Mouse (Mus musculus) forebrain, embryonic 15.5 days (tissue): ENCODE measurements around the gene Eva1c. TPM values are rescaled to one million over a fixed set of nuclear protein-coding genes. Genes with fewer than 3 reads are reported as not detected.

ENCODE experiments used
- ATAC-seq: fragments of 200-750 bp; cut with Nextera tagmentation; replicated peaks from 2 replicates; pipeline ENCODE4 v1.8.0; 2017; ENCODE audit warnings: mild to moderate bottlenecking, moderate TSS enrichment, moderate library complexity
- H3K27ac ChIP-seq: fragments of 300-500 bp; sonication (generic); replicated peaks from 2 replicates; pipeline ENCODE4 v1.5.1; 2015; ENCODE audit warnings: mild to moderate bottlenecking, inconsistent platforms
- H3K27me3 ChIP-seq: fragments of 300-500 bp; sonication (generic); 2 replicates; pipeline ENCODE4 v1.6.1; 2015; ENCODE audit warnings: inconsistent platforms
- H3K36me3 ChIP-seq: fragments of 300-500 bp; sonication (generic); 2 replicates; pipeline ENCODE4 v1.6.1; 2015; ENCODE audit warnings: mild to moderate bottlenecking, inconsistent platforms
- H3K4me1 ChIP-seq: fragments of 300-500 bp; sonication (generic); 2 replicates; pipeline ENCODE4 v1.6.1; 2015; ENCODE audit warnings: inconsistent platforms
- H3K4me2 ChIP-seq: fragments of 300-500 bp; sonication (generic); replicated peaks from 2 replicates; pipeline ENCODE4 v1.6.1; 2015; ENCODE audit warnings: mild to moderate bottlenecking, inconsistent platforms
- H3K4me3 ChIP-seq: fragments of 300-500 bp; sonication (generic); 2 replicates; pipeline ENCODE4 v1.5.1; 2015; ENCODE audit warnings: mild to moderate bottlenecking, inconsistent platforms
- H3K9ac ChIP-seq: fragments of 300-500 bp; sonication (generic); replicated peaks from 2 replicates; pipeline ENCODE4 v1.6.1; 2015; ENCODE audit warnings: mild to moderate bottlenecking, inconsistent platforms
- H3K9me3 ChIP-seq: fragments of 300-500 bp; sonication (generic); 2 replicates; pipeline ENCODE4 v1.6.1; 2016; ENCODE audit warnings: inconsistent platforms
- WGBS: fragments of 180-500 bp; shearing (Covaris S2); methylation state at CpG from one replicate; pipeline ENCODE4 v1.1.7; 2015; ENCODE audit warnings: mixed read lengths; 5-methylcytosine and 5-hydroxymethylcytosine counted together
- polyA plus RNA-seq: library from polyadenylated mRNA; unstranded; fragments of >200 nt; fragmentation: Nextera tagmentation; extraction: Ambion mirVana; gene quantifications from 2 replicates; pipeline ENCODE4 v1.2.1, GENCODE M21; 2015

Gene Eva1c
- polyA plus RNA-seq, 1 experiment from 2014 or later = 6.5 TPM

- Histone ChIP-seq H3K9ac (no peak overlapping the region), H3K4me2 (no peak overlapping the region), H3K27me3 (no peaks in the 10 kb centered on the region), H3K9me3 (no peaks in the 10 kb centered on the region), H3K4me1 (peaks cover 36% of the 10 kb centered on the region), H3K27ac (no peak overlapping the region), H3K36me3 (no peaks in the 10 kb centered on the region), H3K4me3 (no peak overlapping the region)
- no peak for ATAC-seq
- 46% methylated on average over 12 of the region's 12 CpGs for WGBS
These were observed 22.7 kb downstream of the Eva1c start for GRCm38 (mm10) chr16:90849262-90849661.

- H3K27me3 ChIP-seq = no peaks in the 10 kb centered on the region
- no peaks in the 10 kb centered on the region for H3K9me3 ChIP-seq
- H3K27ac ChIP-seq = no peak overlapping the region
- WGBS = 14% methylated on average over 7 of the region's 7 CpGs
- no peaks in the 10 kb centered on the region for H3K36me3 ChIP-seq
- H3K4me2 ChIP-seq = no peak overlapping the region
- H3K4me3 ChIP-seq = no peak overlapping the region
- ATAC-seq = peak; percentile 66
- H3K4me1 ChIP-seq = peaks cover 23% of the 10 kb centered on the region
- no peak overlapping the region for H3K9ac ChIP-seq
These were observed 24.4 kb downstream of the Eva1c start for GRCm38 (mm10) chr16:90850881-90851280.

- Histone ChIP-seq H3K4me3 (no peak overlapping the region), H3K9ac (no peak overlapping the region), H3K27ac (no peak overlapping the region), H3K36me3 (no peaks in the 10 kb centered on the region), H3K9me3 (no peaks in the 10 kb centered on the region), H3K4me2 (no peak overlapping the region), H3K27me3 (no peaks in the 10 kb centered on the region), H3K4me1 (peaks cover 20% of the 10 kb centered on the region)
- ATAC-seq = no peak
- 42% methylated on average over 11 of the region's 11 CpGs for WGBS
These were observed 25.3 kb downstream of the Eva1c start for GRCm38 (mm10) chr16:90851621-90852334.

GRCm38 (mm10) chr16:90856552-90857200 is 30.2 kb downstream of the Eva1c start:
- Histone ChIP-seq H3K4me1 (no peaks in the 10 kb centered on the region), H3K4me2 (no peak overlapping the region), H3K4me3 (no peak overlapping the region), H3K9me3 (no peaks in the 10 kb centered on the region), H3K36me3 (no peaks in the 10 kb centered on the region), H3K27me3 (no peaks in the 10 kb centered on the region), H3K9ac (no peak overlapping the region), H3K27ac (no peak overlapping the region)
- 92% methylated on average over 6 of the region's 6 CpGs for WGBS
- ATAC-seq = no peak

GRCm38 (mm10) chr16:90858206-90858605 is 31.7 kb downstream of the Eva1c start:
- no peak overlapping the region for H3K9ac ChIP-seq
- ATAC-seq = no peak
- H3K27me3 ChIP-seq = no peaks in the 10 kb centered on the region
- H3K9me3 ChIP-seq = no peaks in the 10 kb centered on the region
- no peak overlapping the region for H3K4me3 ChIP-seq
- no peaks in the 10 kb centered on the region for H3K36me3 ChIP-seq
- no peaks in the 10 kb centered on the region for H3K4me1 ChIP-seq
- WGBS = 92% methylated on average over 4 of the region's 4 CpGs
- H3K27ac ChIP-seq = no peak overlapping the region
- no peak overlapping the region for H3K4me2 ChIP-seq

- Histone ChIP-seq H3K4me3 (no peak overlapping the region), H3K27me3 (no peaks in the 10 kb centered on the region), H3K27ac (no peak overlapping the region), H3K9ac (no peak overlapping the region), H3K36me3 (no peaks in the 10 kb centered on the region), H3K4me1 (peaks cover 20% of the 10 kb centered on the region), H3K9me3 (no peaks in the 10 kb centered on the region), H3K4me2 (no peak overlapping the region)
- ATAC-seq = no peak
- WGBS = 78% methylated on average over 3 of the region's 3 CpGs
These were observed 36.5 kb downstream of the Eva1c start for GRCm38 (mm10) chr16:90863036-90863435.

DNA sequence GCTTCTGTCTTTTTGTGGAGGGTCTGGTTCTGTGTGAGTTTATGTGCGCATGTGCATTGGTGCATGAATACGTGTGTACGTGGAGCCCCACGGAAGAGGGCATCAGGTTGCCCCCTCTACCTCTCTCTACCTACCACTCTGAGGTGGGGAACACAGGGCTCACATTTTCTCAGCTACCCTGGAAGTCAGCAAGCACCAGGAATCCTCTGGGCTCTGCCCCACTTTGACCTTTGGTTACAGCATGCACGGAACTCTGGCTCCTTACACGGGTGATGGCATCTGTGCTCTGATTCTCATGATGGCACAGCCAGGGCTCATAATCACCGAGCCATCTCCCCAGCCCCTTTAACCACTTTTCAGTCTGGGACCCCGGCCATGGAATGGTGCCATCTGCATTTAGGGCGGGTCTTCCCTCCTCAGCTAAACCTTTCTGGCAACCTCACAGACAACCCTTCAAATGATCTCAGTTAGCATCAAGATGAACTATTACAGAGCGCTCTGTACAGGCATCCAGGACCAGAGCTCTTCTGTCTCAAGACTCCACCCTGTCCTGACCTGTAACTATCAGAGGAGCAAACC is 37.0 kb downstream of the Eva1c start:
- H3K27me3 ChIP-seq = no peaks in the 10 kb centered on the region
- H3K4me3 ChIP-seq = no peak overlapping the region
- WGBS = 67% methylated on average over 10 of the region's 10 CpGs
- ATAC-seq = no peak
- H3K9me3 ChIP-seq = no peaks in the 10 kb centered on the region
- no peak overlapping the region for H3K27ac ChIP-seq
- H3K9ac ChIP-seq = no peak overlapping the region
- H3K4me1 ChIP-seq = peaks cover 20% of the 10 kb centered on the region
- no peak overlapping the region for H3K4me2 ChIP-seq
- no peaks in the 10 kb centered on the region for H3K36me3 ChIP-seq

- Histone ChIP-seq H3K4me1 (peaks cover 20% of the 10 kb centered on the region), H3K27ac (no peak overlapping the region), H3K4me3 (no peak overlapping the region), H3K9ac (no peak overlapping the region), H3K36me3 (no peaks in the 10 kb centered on the region), H3K4me2 (no peak overlapping the region), H3K27me3 (no peaks in the 10 kb centered on the region), H3K9me3 (no peaks in the 10 kb centered on the region)
- 66% methylated on average over 7 of the region's 7 CpGs for WGBS
- ATAC-seq = no peak
These were observed 38.2 kb downstream of the Eva1c start for GRCm38 (mm10) chr16:90864693-90865092.

DNA sequence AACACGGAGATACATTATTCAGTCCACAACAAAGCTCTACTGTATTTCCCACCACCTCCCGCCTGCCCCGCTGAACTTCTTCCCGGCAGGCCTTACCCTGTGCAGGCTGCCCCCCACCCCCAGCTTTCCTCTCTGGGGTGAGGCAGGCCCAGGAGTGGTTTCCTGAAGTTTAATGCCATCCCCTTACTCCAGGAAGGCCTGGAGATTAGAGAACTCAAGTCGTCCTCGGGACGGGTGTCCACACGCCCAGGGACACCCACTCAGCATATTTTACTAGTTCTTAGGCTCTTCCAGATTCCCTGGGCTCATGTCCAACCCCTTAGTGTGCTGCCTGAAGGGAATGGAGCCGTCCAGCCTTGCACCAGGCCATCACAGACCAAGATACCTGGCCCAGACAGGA is 39.1 kb downstream of the Eva1c start:
- no peak overlapping the region for H3K9ac ChIP-seq
- no peak for ATAC-seq

DNA sequence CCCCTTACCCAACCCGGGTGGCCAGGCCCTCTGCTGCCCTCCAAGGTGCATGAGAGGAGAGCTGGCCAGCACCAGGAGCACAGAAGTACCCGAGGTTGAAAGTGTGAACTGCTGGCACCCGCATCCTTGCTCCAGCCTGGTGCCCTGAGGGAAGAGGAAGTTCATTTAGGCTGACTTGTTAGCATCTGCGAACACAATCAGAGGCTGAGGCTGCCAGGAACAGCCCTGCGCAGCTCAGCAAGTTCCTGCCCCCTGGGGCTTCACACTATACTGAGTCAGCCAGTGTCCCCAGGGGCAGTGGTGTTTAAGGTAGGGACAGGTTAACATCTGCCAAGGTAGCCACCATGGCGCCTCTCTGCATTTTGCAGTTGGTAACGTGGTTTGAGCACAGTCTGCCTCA is 41.6 kb downstream of the Eva1c start:
- H3K4me1 ChIP-seq = peaks cover 20% of the 10 kb centered on the region
- H3K9ac ChIP-seq = no peak overlapping the region
- WGBS = 26% methylated on average over 7 of the region's 7 CpGs

More for the DNA sequence above, 39.1 kb downstream of the Eva1c start:
- Histone ChIP-seq H3K4me1 (peaks cover 20% of the 10 kb centered on the region), H3K4me2 (no peak overlapping the region), H3K4me3 (no peak overlapping the region), H3K27ac (no peak overlapping the region), H3K36me3 (no peaks in the 10 kb centered on the region), H3K9me3 (no peaks in the 10 kb centered on the region), H3K27me3 (no peaks in the 10 kb centered on the region)
- WGBS = 41% methylated on average over 9 of the region's 9 CpGs

GRCm38 (mm10) chr16:90869361-90869760 is 42.8 kb downstream of the Eva1c start:
- Histone ChIP-seq H3K27ac (no peak overlapping the region), H3K27me3 (no peaks in the 10 kb centered on the region), H3K36me3 (no peaks in the 10 kb centered on the region), H3K4me3 (no peak overlapping the region), H3K9ac (no peak overlapping the region), H3K9me3 (no peaks in the 10 kb centered on the region), H3K4me1 (peaks cover 13% of the 10 kb centered on the region), H3K4me2 (no peak overlapping the region)
- ATAC-seq = no peak
- WGBS = 72% methylated on average over 4 of the region's 4 CpGs

More for the DNA sequence above, 41.6 kb downstream of the Eva1c start:
- no peaks in the 10 kb centered on the region for H3K9me3 ChIP-seq
- no peak for ATAC-seq
- no peak overlapping the region for H3K27ac ChIP-seq
- H3K27me3 ChIP-seq = no peaks in the 10 kb centered on the region
- no peak overlapping the region for H3K4me2 ChIP-seq
- H3K36me3 ChIP-seq = no peaks in the 10 kb centered on the region
- no peak overlapping the region for H3K4me3 ChIP-seq

DNA sequence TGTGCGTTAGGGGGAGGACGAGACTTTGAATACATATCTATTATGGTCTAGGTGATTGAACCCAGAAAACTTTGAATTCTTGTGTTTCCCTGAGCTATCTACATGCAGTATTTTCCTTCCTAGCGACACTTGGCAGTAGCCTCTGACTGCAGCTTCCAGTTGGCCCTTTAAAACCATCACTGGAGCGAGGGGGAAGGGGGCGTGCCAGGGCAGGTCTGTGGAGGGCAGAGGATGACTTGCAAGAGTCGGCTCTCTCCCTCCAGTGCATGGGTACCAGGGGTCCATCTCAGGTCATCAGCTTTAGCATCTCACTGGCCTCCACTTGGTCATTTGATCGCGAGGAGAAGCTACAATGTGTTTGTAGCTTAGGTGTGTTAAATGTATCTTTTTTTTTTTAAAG is 46.4 kb downstream of the Eva1c start:
- Histone ChIP-seq H3K36me3 (no peaks in the 10 kb centered on the region), H3K4me2 (no peak overlapping the region), H3K27ac (no peak overlapping the region), H3K4me3 (no peak overlapping the region), H3K4me1 (no peaks in the 10 kb centered on the region), H3K9me3 (no peaks in the 10 kb centered on the region), H3K27me3 (no peaks in the 10 kb centered on the region), H3K9ac (no peak overlapping the region)
- 72% methylated on average over 8 of the region's 8 CpGs for WGBS
- no peak for ATAC-seq
